Mouse (Mus musculus): ENCODE results near the gene Lrp6. TPM values are rescaled to one million over a fixed set of nuclear protein-coding genes. Genes with fewer than 3 reads are reported as not detected.
A peak's percentile ranks its signal among the peaks of the same experiment; 100 is the strongest.

Lrp6 gene
- total and polyA plus RNA-seq, 3 experiments, result 27.1 to 71.2 (median 71.1) TPM

GRCm38 (mm10) chr6:134575288-134575741 lies 8.6 kb upstream of the Lrp6 start:
- no peak for DNase-seq

- DNase-seq, result no peak
These were observed 1.3 kb upstream of the Lrp6 start for GRCm38 (mm10) chr6:134567986-134568556.

GRCm38 (mm10) chr6:134566248-134566817 lies 432 bp downstream of the Lrp6 start:
- no peak for DNase-seq

- peak; percentile 49 for DNase-seq
These were observed 1.0 kb downstream of the Lrp6 start for GRCm38 (mm10) chr6:134565606-134566247.

- DNase-seq, result no peak
These were observed 2.2 kb downstream of the Lrp6 start for GRCm38 (mm10) chr6:134564539-134564938.

- DNase-seq, result no peak
These were observed 7.1 kb downstream of the Lrp6 start for GRCm38 (mm10) chr6:134559635-134560034.

GRCm38 (mm10) chr6:134558546-134559129 lies 8.1 kb downstream of the Lrp6 start:
- no peak for DNase-seq

GRCm38 (mm10) chr6:134557043-134557442 lies 9.7 kb downstream of the Lrp6 start:
- DNase-seq, result no peak

- peak; percentile 71 for DNase-seq
These were observed 10.4 kb downstream of the Lrp6 start for GRCm38 (mm10) chr6:134556185-134556950.

- no peak for DNase-seq
These were observed 11.6 kb downstream of the Lrp6 start for GRCm38 (mm10) chr6:134555178-134555577.

- DNase-seq, result no peak
These were observed 12.5 kb downstream of the Lrp6 start for GRCm38 (mm10) chr6:134554230-134554629.

- DNase-seq, result no peak
These were observed 15.8 kb downstream of the Lrp6 start for GRCm38 (mm10) chr6:134551007-134551406.

- no peak for DNase-seq
These were observed 16.4 kb downstream of the Lrp6 start for GRCm38 (mm10) chr6:134550396-134550795.

- peak; percentile 14 for DNase-seq
These were observed 21.9 kb downstream of the Lrp6 start for GRCm38 (mm10) chr6:134544843-134545242.

GRCm38 (mm10) chr6:134544093-134544492 lies 22.7 kb downstream of the Lrp6 start:
- DNase-seq, result no peak

GRCm38 (mm10) chr6:134543607-134544006 lies 23.2 kb downstream of the Lrp6 start:
- no peak for DNase-seq

GRCm38 (mm10) chr6:134542374-134542773 lies 24.4 kb downstream of the Lrp6 start:
- no peak for DNase-seq

- no peak for DNase-seq
These were observed 26.6 kb downstream of the Lrp6 start for GRCm38 (mm10) chr6:134540161-134540560.

GRCm38 (mm10) chr6:134539459-134539858 lies 27.3 kb downstream of the Lrp6 start:
- no peak for DNase-seq

GRCm38 (mm10) chr6:134538805-134539204 lies 28.0 kb downstream of the Lrp6 start:
- no peak for DNase-seq

- DNase-seq, result no peak
These were observed 29.2 kb downstream of the Lrp6 start for GRCm38 (mm10) chr6:134537461-134538117.

GRCm38 (mm10) chr6:134535169-134535568 lies 31.6 kb downstream of the Lrp6 start:
- DNase-seq, result no peak
